Mouse (Mus musculus): ENCODE measurements at regions not wholly inside any gene's neighbourhood (a gene's known extent, or its start where the extent isn't known, plus 50 kb on each side); places are given as distances from the start of the nearest gene placed in this dataset.

DNA sequence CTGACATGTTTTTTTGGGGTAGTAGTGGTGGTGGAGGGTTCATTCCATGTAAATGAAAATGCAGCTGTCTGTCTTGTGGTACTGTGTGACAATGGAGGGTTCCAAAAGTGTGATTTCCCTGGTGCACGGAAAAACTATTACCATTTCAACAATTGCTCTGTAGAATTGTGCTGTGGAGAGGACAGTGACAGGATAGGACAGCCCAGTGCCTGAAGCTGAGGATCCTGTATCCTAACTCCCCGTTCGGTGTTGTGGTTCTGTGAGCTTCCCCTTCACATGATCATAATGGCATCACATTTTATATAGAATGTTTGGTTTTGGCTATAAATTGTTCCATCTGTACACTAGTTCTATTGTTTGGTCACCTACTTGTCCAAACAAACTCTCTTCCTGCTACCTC, 196.4 kb downstream of the Mex3b start:
- Histone ChIP-seq H3K27ac (ENCODE audit: control insufficient read depth, insufficient read depth, low read length) (no peak overlapping the region), H3K36me3 (ENCODE audit: control insufficient read depth, insufficient read depth, low read length) (no peaks in the 10 kb centered on the region), H3K4me3 (ENCODE audit: control insufficient read depth, insufficient read depth, low read length) (no peak overlapping the region), H3K27me3 (ENCODE audit: control insufficient read depth, insufficient read depth, low read length) (no peaks in the 10 kb centered on the region), H3K4me1 (replicated peaks; ENCODE audit: control insufficient read depth, insufficient read depth, low read length) (no peaks in the 10 kb centered on the region)
- WGBS: 94% methylated on average over 3 of the region's 3 CpGs
- DNase-seq: no peak
- TF ChIP-seq POLR2A (IDR thresholded peaks at IDR 0.05; ENCODE audit: control insufficient read depth, extremely low read depth, insufficient read depth, low read length, poor library complexity) (no peak), CTCF (IDR thresholded peaks at IDR 0.05; ENCODE audit: borderline replicate concordance, control insufficient read depth, extremely low read depth, insufficient read depth, low read length, poor library complexity) (no peak)

- Histone ChIP-seq H3K4me1 (replicated peaks; ENCODE audit: control insufficient read depth, insufficient read depth, low read length) (no peaks in the 10 kb centered on the region), H3K27me3 (ENCODE audit: control insufficient read depth, insufficient read depth, low read length) (no peaks in the 10 kb centered on the region), H3K4me3 (ENCODE audit: control insufficient read depth, insufficient read depth, low read length) (no peak overlapping the region), H3K27ac (ENCODE audit: control insufficient read depth, insufficient read depth, low read length) (no peak overlapping the region), H3K36me3 (ENCODE audit: control insufficient read depth, insufficient read depth, low read length) (no peaks in the 10 kb centered on the region)
- TF ChIP-seq CTCF (IDR thresholded peaks at IDR 0.05; ENCODE audit: borderline replicate concordance, control insufficient read depth, extremely low read depth, insufficient read depth, low read length, poor library complexity): no peak
- no peak for TF ChIP-seq POLR2A (IDR thresholded peaks at IDR 0.05; ENCODE audit: control insufficient read depth, extremely low read depth, insufficient read depth, low read length, poor library complexity)
- WGBS: 96% methylated on average over 3 of the region's 3 CpGs
- no peak for DNase-seq
These were observed 198.2 kb downstream of the Mex3b start for GRCm38 (mm10) chr7:83065341-83065740.

DNA sequence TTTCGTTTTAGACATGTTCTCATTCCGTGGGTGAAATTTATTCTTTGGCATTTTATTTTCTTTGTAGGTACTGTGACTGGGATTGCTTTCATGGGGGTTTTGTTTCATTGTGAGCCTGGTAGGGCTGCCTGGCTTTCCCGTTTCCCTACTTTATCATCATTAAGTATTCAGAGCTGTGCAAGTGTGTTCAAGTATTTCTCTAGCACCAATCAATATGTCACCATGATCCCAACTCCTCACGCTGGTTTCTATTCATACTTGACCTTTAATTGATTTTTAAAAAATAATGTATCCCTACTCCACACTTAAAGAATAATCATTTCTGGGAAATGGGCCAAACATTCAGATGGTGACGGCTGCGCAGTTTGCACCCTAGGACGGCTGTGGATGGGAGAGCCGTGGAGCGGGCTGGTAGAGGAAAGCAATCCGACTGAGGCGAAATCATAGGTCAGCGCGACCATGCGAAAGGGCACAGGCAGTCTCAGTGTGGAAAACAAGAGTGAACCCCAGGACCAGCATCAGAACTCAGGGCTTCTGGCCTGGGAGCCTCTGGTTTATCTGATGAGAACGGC, 207.4 kb downstream of the Mex3b start:
- H3K27ac ChIP-seq (ENCODE audit: control insufficient read depth, insufficient read depth, low read length): no peak overlapping the region
- 93% methylated on average over 15 of the region's 15 CpGs for WGBS
- no peaks in the 10 kb centered on the region for H3K4me1 ChIP-seq (replicated peaks; ENCODE audit: control insufficient read depth, insufficient read depth, low read length)
- no peak overlapping the region for H3K4me3 ChIP-seq (ENCODE audit: control insufficient read depth, insufficient read depth, low read length)
- no peak for DNase-seq
- H3K27me3 ChIP-seq (ENCODE audit: control insufficient read depth, insufficient read depth, low read length): no peaks in the 10 kb centered on the region
- TF ChIP-seq POLR2A (IDR thresholded peaks at IDR 0.05; ENCODE audit: control insufficient read depth, extremely low read depth, insufficient read depth, low read length, poor library complexity): no peak
- TF ChIP-seq CTCF (IDR thresholded peaks at IDR 0.05; ENCODE audit: borderline replicate concordance, control insufficient read depth, extremely low read depth, insufficient read depth, low read length, poor library complexity): no peak
- H3K36me3 ChIP-seq (ENCODE audit: control insufficient read depth, insufficient read depth, low read length): no peaks in the 10 kb centered on the region

DNA sequence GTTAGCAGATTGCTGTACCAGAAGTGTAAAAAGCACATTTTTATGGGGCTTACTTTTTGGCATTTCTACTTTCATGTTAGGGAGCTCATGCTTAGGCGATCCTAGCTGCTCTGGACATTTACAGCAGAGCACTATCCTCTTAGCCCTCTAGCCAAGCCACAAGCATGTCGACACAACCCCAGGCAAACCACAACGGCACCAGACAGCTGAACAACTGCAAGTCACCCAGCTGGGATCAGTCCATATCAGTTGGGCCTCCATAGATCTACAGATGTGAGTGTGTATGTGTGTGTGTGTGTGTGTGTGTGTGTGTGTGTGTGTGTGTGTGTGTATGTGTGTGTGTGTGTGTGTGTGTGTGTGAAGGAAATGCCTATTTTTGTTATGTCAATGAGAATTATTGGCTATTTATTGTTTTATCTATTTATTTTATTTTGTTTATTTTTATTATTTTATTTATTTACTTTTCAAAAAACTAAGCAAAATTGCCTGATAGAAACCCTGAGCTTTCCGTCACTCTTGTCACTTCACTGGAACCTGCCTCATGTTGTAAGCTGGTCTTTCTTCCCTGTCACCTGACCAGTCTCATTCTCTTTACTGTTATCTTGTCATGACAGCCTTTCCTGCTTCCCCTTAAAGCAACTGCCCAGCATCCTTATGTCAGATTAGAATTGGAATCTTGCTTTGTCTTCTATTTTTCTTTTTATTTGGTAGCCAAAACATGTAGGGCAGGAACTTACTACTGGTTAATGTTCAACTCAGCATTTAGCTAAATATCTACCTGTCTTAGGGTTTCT, 208.2 kb downstream of the Mex3b start:
- no peak for DNase-seq
- WGBS: 28% methylated on average over 4 of the region's 4 CpGs
- no peaks in the 10 kb centered on the region for H3K36me3 ChIP-seq (ENCODE audit: control insufficient read depth, insufficient read depth, low read length)
- no peaks in the 10 kb centered on the region for H3K4me1 ChIP-seq (replicated peaks; ENCODE audit: control insufficient read depth, insufficient read depth, low read length)
- TF ChIP-seq POLR2A (IDR thresholded peaks at IDR 0.05; ENCODE audit: control insufficient read depth, extremely low read depth, insufficient read depth, low read length, poor library complexity) (no peak), CTCF (IDR thresholded peaks at IDR 0.05; ENCODE audit: borderline replicate concordance, control insufficient read depth, extremely low read depth, insufficient read depth, low read length, poor library complexity) (no peak)
- H3K27me3 ChIP-seq (ENCODE audit: control insufficient read depth, insufficient read depth, low read length): no peaks in the 10 kb centered on the region
- H3K4me3 ChIP-seq (ENCODE audit: control insufficient read depth, insufficient read depth, low read length): no peak overlapping the region
- no peak overlapping the region for H3K27ac ChIP-seq (ENCODE audit: control insufficient read depth, insufficient read depth, low read length)

- no peak for DNase-seq
- no peaks in the 10 kb centered on the region for H3K36me3 ChIP-seq (ENCODE audit: control insufficient read depth, insufficient read depth, low read length)
- H3K27ac ChIP-seq (ENCODE audit: control insufficient read depth, insufficient read depth, low read length): no peak overlapping the region
- H3K27me3 ChIP-seq (ENCODE audit: control insufficient read depth, insufficient read depth, low read length): no peaks in the 10 kb centered on the region
- no peaks in the 10 kb centered on the region for H3K4me1 ChIP-seq (replicated peaks; ENCODE audit: control insufficient read depth, insufficient read depth, low read length)
- no peak for TF ChIP-seq POLR2A (IDR thresholded peaks at IDR 0.05; ENCODE audit: control insufficient read depth, extremely low read depth, insufficient read depth, low read length, poor library complexity)
- TF ChIP-seq CTCF (IDR thresholded peaks at IDR 0.05; ENCODE audit: borderline replicate concordance, control insufficient read depth, extremely low read depth, insufficient read depth, low read length, poor library complexity): no peak
- WGBS: 85% methylated on average over 11 of the region's 11 CpGs
- no peak overlapping the region for H3K4me3 ChIP-seq (ENCODE audit: control insufficient read depth, insufficient read depth, low read length)
These were observed 210.1 kb downstream of the Mex3b start for GRCm38 (mm10) chr7:83077035-83077918.

DNA sequence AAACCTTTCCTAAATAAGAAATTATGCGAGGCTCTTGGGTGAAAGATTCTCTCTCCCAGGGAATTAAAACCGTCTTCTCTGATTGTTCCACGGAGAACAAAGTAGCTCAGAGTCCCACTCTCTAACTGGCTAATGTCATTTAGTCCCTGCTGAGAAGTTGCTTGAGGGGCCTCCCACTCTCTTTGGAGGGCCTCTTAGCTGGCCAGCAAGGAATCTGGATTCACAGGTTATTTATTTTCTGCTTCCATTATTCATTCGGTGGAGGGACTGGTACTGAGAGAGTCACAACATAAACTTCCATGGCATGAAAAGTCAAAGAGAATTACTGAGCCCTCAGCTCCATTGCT, 210.8 kb downstream of the Mex3b start:
- no peaks in the 10 kb centered on the region for H3K4me1 ChIP-seq (replicated peaks; ENCODE audit: control insufficient read depth, insufficient read depth, low read length)
- no peak for DNase-seq
- H3K27me3 ChIP-seq (ENCODE audit: control insufficient read depth, insufficient read depth, low read length): no peaks in the 10 kb centered on the region
- no peak overlapping the region for H3K27ac ChIP-seq (ENCODE audit: control insufficient read depth, insufficient read depth, low read length)
- TF ChIP-seq CTCF (IDR thresholded peaks at IDR 0.05; ENCODE audit: borderline replicate concordance, control insufficient read depth, extremely low read depth, insufficient read depth, low read length, poor library complexity): no peak
- TF ChIP-seq POLR2A (IDR thresholded peaks at IDR 0.05; ENCODE audit: control insufficient read depth, extremely low read depth, insufficient read depth, low read length, poor library complexity): no peak
- WGBS: 90% methylated on average over 4 of the region's 4 CpGs
- H3K36me3 ChIP-seq (ENCODE audit: control insufficient read depth, insufficient read depth, low read length): no peaks in the 10 kb centered on the region
- no peak overlapping the region for H3K4me3 ChIP-seq (ENCODE audit: control insufficient read depth, insufficient read depth, low read length)
